Mouse (Mus musculus) ovary, adult 10 weeks (tissue): ENCODE measurements around the gene Nubp2. TPM values are rescaled to one million over a fixed set of nuclear protein-coding genes. Genes with fewer than 3 reads are reported as not detected.

Experiments
- polyA plus RNA-seq: library from polyadenylated mRNA; stranded (reverse); fragments of 350-450 nt; fragmentation: Illumina TruSeq; extraction: RNeasy Lipid Tissue Mini Kit (QIAGEN cat#74804); gene quantifications from one replicate; pipeline ENCODE4 v1.2.3, GENCODE M21; 2014

Gene Nubp2
- polyA plus RNA-seq: 2.1 TPM

GRCm38 (mm10) chr17:24886134-24886931, at the start of gene Nubp2, which contains the start of gene Spsb3:
Nubp2 (minus strand) TSS chr17:24886349.
Spsb3 (plus strand) TSS chr17:24886643.

GRCm38 (mm10) chr17:24896241-24896992, 10.3 kb upstream of the Nubp2 start, which contains the start of gene Nme3:
Nme3 (plus strand) TSS chr17:24896500.

GRCm38 (mm10) chr17:24894995-24895547, 8.9 kb upstream of the Nubp2 start, which contains the start of the genes Eme2 and Mrps34:
Eme2 (minus strand) TSS chr17:24895087.
Mrps34 (plus strand) TSS chr17:24895116.

GRCm38 (mm10) chr17:24865776-24866175, 20.4 kb downstream of the Nubp2 start, which contains the start of gene Igfals:
Igfals (plus strand) TSS chr17:24865997.

GRCm38 (mm10) chr17:24850065-24850772, 35.9 kb downstream of the Nubp2 start, which contains the start of gene Fahd1:
Fahd1 (minus strand) TSS chr17:24850364.

GRCm38 (mm10) chr17:24839842-24840241, 46.3 kb downstream of the Nubp2 start, which contains the start of gene Hagh:
Hagh (plus strand) TSS chr17:24840143.

Other genes starting within 250 kb of the Nubp2 start
- 11.8 TPM for gene Slc9a3r2, start 236.0 kb downstream of the Nubp2 start, polyA plus RNA-seq
- gene Npw, start 227.9 kb downstream of the Nubp2 start, polyA plus RNA-seq: not detected
- gene Zfp598, start 216.7 kb downstream of the Nubp2 start, polyA plus RNA-seq: 0.68 TPM
- 0.83 TPM for gene Syngr3, start 196.4 kb downstream of the Nubp2 start, polyA plus RNA-seq
- 10.4 TPM for gene Gfer, start 190.2 kb downstream of the Nubp2 start, polyA plus RNA-seq
- gene Noxo1, start 190.1 kb downstream of the Nubp2 start, polyA plus RNA-seq: 1.1 TPM
- gene Tbl3, start 178.7 kb downstream of the Nubp2 start, polyA plus RNA-seq: 0.31 TPM
- gene Rnf151, start 168.3 kb downstream of the Nubp2 start, polyA plus RNA-seq: not detected
- 771 TPM for gene Rps2, start 168.2 kb downstream of the Nubp2 start, polyA plus RNA-seq
- gene Ndufb10, start 161.9 kb downstream of the Nubp2 start, polyA plus RNA-seq: 52.5 TPM
- not detected for gene Rpl3l, start 158.5 kb downstream of the Nubp2 start, polyA plus RNA-seq
- gene Msrb1, start 149.7 kb downstream of the Nubp2 start, polyA plus RNA-seq: 1.2 TPM
- gene Hs3st6, start 133.4 kb downstream of the Nubp2 start, polyA plus RNA-seq: not detected
- 0.74 TPM for gene Meiob, start 82.1 kb downstream of the Nubp2 start, polyA plus RNA-seq
- gene Hagh, start 46.2 kb downstream of the Nubp2 start, polyA plus RNA-seq: 2.5 TPM
- 54.8 TPM for gene Fahd1, start 36.0 kb downstream of the Nubp2 start, polyA plus RNA-seq
- gene Igfals, start 20.4 kb downstream of the Nubp2 start, polyA plus RNA-seq: not detected
- gene Spsb3, start 294 bp upstream of the Nubp2 start, polyA plus RNA-seq: not detected
- 1.4 TPM for gene Eme2, start 8.7 kb upstream of the Nubp2 start, polyA plus RNA-seq
- 0.94 TPM for gene Mrps34, start 8.8 kb upstream of the Nubp2 start, polyA plus RNA-seq
- 1.0 TPM for gene Nme3, start 10.2 kb upstream of the Nubp2 start, polyA plus RNA-seq
- gene Mapk8ip3, start 50.6 kb upstream of the Nubp2 start, polyA plus RNA-seq: 4.4 TPM
- gene Jpt2, start 74.3 kb upstream of the Nubp2 start, polyA plus RNA-seq: 90.6 TPM
- gene Cramp1l, start 129.4 kb upstream of the Nubp2 start, polyA plus RNA-seq: 8.0 TPM
- gene Ift140, start 129.7 kb upstream of the Nubp2 start, polyA plus RNA-seq: 20.0 TPM
- gene Tmem204, start 197.2 kb upstream of the Nubp2 start, polyA plus RNA-seq: 8.2 TPM
- gene Telo2, start 229.6 kb upstream of the Nubp2 start, polyA plus RNA-seq: 1.1 TPM
- not detected for gene Ptx4, start 234.4 kb upstream of the Nubp2 start, polyA plus RNA-seq
- gene Clcn7, start 247.0 kb upstream of the Nubp2 start, polyA plus RNA-seq: 3.7 TPM